Mouse (Mus musculus) liver, embryonic 14 days (tissue): ENCODE measurements around the gene Ddi1. TPM values are rescaled to one million over a fixed set of nuclear protein-coding genes. Genes with fewer than 3 reads are reported as not detected.

ENCODE experiments used
- polyA plus RNA-seq: library from polyadenylated mRNA; depleted of rRNA; stranded (reverse); fragments of >200 nt; gene quantifications from 2 replicates; pipeline ENCODE4 v1.2.3, GENCODE M21; 2012; rRNA removed

Gene Ddi1
- polyA plus RNA-seq = not detected in 2 replicates

DNA sequence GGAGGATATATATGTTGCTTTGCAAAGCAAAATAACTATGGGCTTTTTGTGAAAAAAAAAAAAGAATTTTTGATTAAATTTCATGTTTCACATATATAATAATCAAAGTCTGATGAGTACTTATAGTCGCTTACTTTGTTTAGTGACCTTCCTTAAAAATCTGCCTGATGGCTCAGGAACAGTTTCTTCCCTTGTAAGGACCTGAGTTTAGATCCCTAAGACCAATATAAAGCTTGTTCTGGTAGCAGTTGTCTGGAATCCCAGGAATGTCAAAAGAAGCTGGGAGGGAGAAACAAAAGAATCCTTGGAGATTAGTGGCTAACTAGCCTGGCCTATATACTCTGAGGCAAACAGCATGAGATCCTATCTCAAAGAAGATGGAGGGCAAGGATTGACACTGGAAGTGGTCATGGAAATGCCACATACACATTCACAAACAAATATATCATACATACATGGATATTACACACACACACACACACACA is at the start of gene Ddi1:
Gene Ddi1, minus strand, starts transcription at position 51 of the 485 bp plus-strand sequence.

Other genes with a start within 250 kb of the Ddi1 start
- gene Pdgfd, start 101.3 kb downstream of the Ddi1 start, polyA plus RNA-seq = 0.20 TPM in 2 replicates